Mouse (Mus musculus): ENCODE data around the gene Sfmbt2. TPM values are rescaled to one million over a fixed set of nuclear protein-coding genes. Genes with fewer than 3 reads are reported as not detected.

Sfmbt2 gene
- polyA plus RNA-seq, 1 experiment: 0.19 TPM

GRCm38 (mm10) chr2:10390791-10391190 lies 20.5 kb downstream of the Sfmbt2 start:
- no peak overlapping the region for H3K4me3 ChIP-seq
- no peaks in the 10 kb centered on the region for H3K36me3 ChIP-seq (ENCODE audit: control insufficient read depth, insufficient read depth)
- no peaks in the 10 kb centered on the region for H3K79me2 ChIP-seq (ENCODE audit: control insufficient read depth, insufficient read depth)
- H3K4me2 ChIP-seq (ENCODE audit: low read depth): no peak overlapping the region
- TF ChIP-seq POLR2AphosphoS2 (IDR thresholded peaks at IDR 0.05; ENCODE audit: insufficient read length, low read depth) (no peak), SRF (IDR thresholded peaks at IDR 0.05; ENCODE audit: control insufficient read depth, insufficient read length, low read depth) (no peak), MAX (IDR thresholded peaks at IDR 0.05; ENCODE audit: low read depth) (no peak), USF1 (IDR thresholded peaks at IDR 0.05; ENCODE audit: low read depth) (no peak), TCF3 (IDR thresholded peaks at IDR 0.05; ENCODE audit: insufficient read length, low read depth) (no peak), MYOG (IDR thresholded peaks at IDR 0.05; ENCODE audit: control insufficient read depth in 1 of 3, insufficient read depth in 1 of 3, insufficient read length in 2 of 3, low read depth in 2 of 3) (no peak), MYOD1 (IDR thresholded peaks at IDR 0.05; ENCODE audit: control insufficient read depth in 1 of 3, insufficient read length in 2 of 3, low read depth in 2 of 3) (no peak), POLR2A (IDR thresholded peaks at IDR 0.05; ENCODE audit: insufficient read length, low read depth) (no peak), TCF12 (IDR thresholded peaks at IDR 0.05; ENCODE audit: insufficient read depth, poor library complexity, severe bottlenecking) (no peak)
- no peak overlapping the region for H3ac ChIP-seq (ENCODE audit: control insufficient read depth, insufficient read length)
- no peaks in the 10 kb centered on the region for H3K27me3 ChIP-seq (ENCODE audit: control insufficient read depth, insufficient read depth, insufficient read length)

GRCm38 (mm10) chr2:10395143-10395542 lies 24.8 kb downstream of the Sfmbt2 start:
- Histone ChIP-seq H3K36me3 (ENCODE audit: control insufficient read depth, insufficient read depth) (no peaks in the 10 kb centered on the region), H3ac (ENCODE audit: control insufficient read depth, insufficient read length) (no peak overlapping the region), H3K4me3 (no peak overlapping the region), H3K79me2 (ENCODE audit: control insufficient read depth, insufficient read depth) (no peaks in the 10 kb centered on the region), H3K27me3 (ENCODE audit: control insufficient read depth, insufficient read depth, insufficient read length) (no peaks in the 10 kb centered on the region), H3K4me2 (ENCODE audit: low read depth) (no peak overlapping the region)
- TF ChIP-seq SRF (IDR thresholded peaks at IDR 0.05; ENCODE audit: control insufficient read depth, insufficient read length, low read depth): no peak
- TF ChIP-seq MYOG (IDR thresholded peaks at IDR 0.05; ENCODE audit: control insufficient read depth in 1 of 3, insufficient read depth in 1 of 3, insufficient read length in 2 of 3, low read depth in 2 of 3): no peak
- TF ChIP-seq CEBPB (IDR thresholded peaks at IDR 0.05; ENCODE audit: insufficient read depth, poor library complexity, severe bottlenecking): no peak
- TF ChIP-seq USF1 (IDR thresholded peaks at IDR 0.05; ENCODE audit: low read depth): no peak
- no peak for TF ChIP-seq E2F4 (IDR thresholded peaks at IDR 0.05; ENCODE audit: insufficient read depth)
- TF ChIP-seq POLR2AphosphoS2 (IDR thresholded peaks at IDR 0.05; ENCODE audit: insufficient read length, low read depth): no peak
- no peak for TF ChIP-seq POLR2A (IDR thresholded peaks at IDR 0.05; ENCODE audit: insufficient read length, low read depth)
- TF ChIP-seq TCF3 (IDR thresholded peaks at IDR 0.05; ENCODE audit: insufficient read length, low read depth): no peak
- no peak for TF ChIP-seq TCF12 (IDR thresholded peaks at IDR 0.05; ENCODE audit: insufficient read depth, poor library complexity, severe bottlenecking)
- TF ChIP-seq REST (IDR thresholded peaks at IDR 0.05; ENCODE audit: insufficient read depth, insufficient read length): no peak
- no peak for TF ChIP-seq MYOD1 (IDR thresholded peaks at IDR 0.05; ENCODE audit: control insufficient read depth in 1 of 3, insufficient read length in 2 of 3, low read depth in 2 of 3)
- no peak for TF ChIP-seq MAX (IDR thresholded peaks at IDR 0.05; ENCODE audit: low read depth)

- no peaks in the 10 kb centered on the region for H3K79me2 ChIP-seq (ENCODE audit: control insufficient read depth, insufficient read depth)
- H3K4me2 ChIP-seq (ENCODE audit: low read depth): no peak overlapping the region
- H3K4me3 ChIP-seq: no peak overlapping the region
- no peaks in the 10 kb centered on the region for H3K36me3 ChIP-seq (ENCODE audit: control insufficient read depth, insufficient read depth)
- H3ac ChIP-seq (ENCODE audit: control insufficient read depth, insufficient read length): no peak overlapping the region
- no peaks in the 10 kb centered on the region for H3K27me3 ChIP-seq (ENCODE audit: control insufficient read depth, insufficient read depth, insufficient read length)
- TF ChIP-seq POLR2A (IDR thresholded peaks at IDR 0.05; ENCODE audit: insufficient read length, low read depth): no peak
- no peak for TF ChIP-seq MYOG (IDR thresholded peaks at IDR 0.05; ENCODE audit: control insufficient read depth in 1 of 3, insufficient read depth in 1 of 3, insufficient read length in 2 of 3, low read depth in 2 of 3)
- TF ChIP-seq SRF (IDR thresholded peaks at IDR 0.05; ENCODE audit: control insufficient read depth, insufficient read length, low read depth): no peak
- no peak for TF ChIP-seq E2F4 (IDR thresholded peaks at IDR 0.05; ENCODE audit: insufficient read depth)
- no peak for TF ChIP-seq CEBPB (IDR thresholded peaks at IDR 0.05; ENCODE audit: insufficient read depth, poor library complexity, severe bottlenecking)
- TF ChIP-seq REST (IDR thresholded peaks at IDR 0.05; ENCODE audit: insufficient read depth, insufficient read length): no peak
- no peak for TF ChIP-seq TCF12 (IDR thresholded peaks at IDR 0.05; ENCODE audit: insufficient read depth, poor library complexity, severe bottlenecking)
- TF ChIP-seq MYOD1 (IDR thresholded peaks at IDR 0.05; ENCODE audit: control insufficient read depth in 1 of 3, insufficient read length in 2 of 3, low read depth in 2 of 3): no peak
- no peak for TF ChIP-seq POLR2AphosphoS2 (IDR thresholded peaks at IDR 0.05; ENCODE audit: insufficient read length, low read depth)
- TF ChIP-seq USF1 (IDR thresholded peaks at IDR 0.05; ENCODE audit: low read depth): no peak
- no peak for TF ChIP-seq TCF3 (IDR thresholded peaks at IDR 0.05; ENCODE audit: insufficient read length, low read depth)
- TF ChIP-seq MAX (IDR thresholded peaks at IDR 0.05; ENCODE audit: low read depth): no peak
These were observed 27.5 kb downstream of the Sfmbt2 start for GRCm38 (mm10) chr2:10397790-10398189.

GRCm38 (mm10) chr2:10406151-10406550 lies 35.8 kb downstream of the Sfmbt2 start:
- no peaks in the 10 kb centered on the region for H3K79me2 ChIP-seq (ENCODE audit: control insufficient read depth, insufficient read depth)
- H3K4me2 ChIP-seq (ENCODE audit: low read depth): no peak overlapping the region
- no peak overlapping the region for H3K4me3 ChIP-seq
- H3ac ChIP-seq (ENCODE audit: control insufficient read depth, insufficient read length): no peak overlapping the region
- no peaks in the 10 kb centered on the region for H3K27me3 ChIP-seq (ENCODE audit: control insufficient read depth, insufficient read depth, insufficient read length)
- TF ChIP-seq TCF3 (IDR thresholded peaks at IDR 0.05; ENCODE audit: insufficient read length, low read depth) (no peak), MYOD1 (IDR thresholded peaks at IDR 0.05; ENCODE audit: control insufficient read depth in 1 of 3, insufficient read length in 2 of 3, low read depth in 2 of 3) (no peak), SRF (IDR thresholded peaks at IDR 0.05; ENCODE audit: control insufficient read depth, insufficient read length, low read depth) (no peak)
- no peaks in the 10 kb centered on the region for H3K36me3 ChIP-seq (ENCODE audit: control insufficient read depth, insufficient read depth)

- Histone ChIP-seq H3K4me3 (no peak overlapping the region), H3K4me2 (ENCODE audit: low read depth) (no peak overlapping the region), H3K79me2 (ENCODE audit: control insufficient read depth, insufficient read depth) (no peaks in the 10 kb centered on the region), H3K36me3 (ENCODE audit: control insufficient read depth, insufficient read depth) (no peaks in the 10 kb centered on the region), H3ac (ENCODE audit: control insufficient read depth, insufficient read length) (no peak overlapping the region), H3K27me3 (ENCODE audit: control insufficient read depth, insufficient read depth, insufficient read length) (no peaks in the 10 kb centered on the region)
- TF ChIP-seq E2F4 (IDR thresholded peaks at IDR 0.05; ENCODE audit: insufficient read depth) (no peak), POLR2AphosphoS2 (IDR thresholded peaks at IDR 0.05; ENCODE audit: insufficient read length, low read depth) (no peak), CEBPB (IDR thresholded peaks at IDR 0.05; ENCODE audit: insufficient read depth, poor library complexity, severe bottlenecking) (no peak), TCF12 (IDR thresholded peaks at IDR 0.05; ENCODE audit: insufficient read depth, poor library complexity, severe bottlenecking) (no peak), USF1 (IDR thresholded peaks at IDR 0.05; ENCODE audit: low read depth) (no peak), MYOG (IDR thresholded peaks at IDR 0.05; ENCODE audit: control insufficient read depth in 1 of 3, insufficient read depth in 1 of 3, insufficient read length in 2 of 3, low read depth in 2 of 3) (no peak), POLR2A (IDR thresholded peaks at IDR 0.05; ENCODE audit: insufficient read length, low read depth) (no peak)
These were observed 39.1 kb downstream of the Sfmbt2 start for GRCm38 (mm10) chr2:10409422-10409821.

Measured in myocyte (in vitro differentiated cells).